Mouse (Mus musculus) liver, embryonic 13.5 days (tissue): Measurements from ENCODE around the gene Thoc5. TPM values are rescaled to one million over a fixed set of nuclear protein-coding genes. Genes with fewer than 3 reads are reported as not detected.

ENCODE experiments used
- microRNA-seq: library from miRNA; unstranded; fragments of <30 nt; microRNA quantifications from one replicate; pipeline ENCODE4, GENCODE M21; 2016
- polyA plus RNA-seq: library from polyadenylated mRNA; unstranded; fragments of >200 nt; fragmentation: Nextera tagmentation; extraction: Ambion mirVana; gene quantifications from 2 replicates; pipeline ENCODE4 v1.2.1, GENCODE M21; 2015

The Thoc5 gene
- polyA plus RNA-seq, 1 experiment from 2014 or later = 21.7 TPM

Small RNA genes lying within 50 kb of the gene (microRNA-seq; reads per million reads assigned to microRNA genes)
- gene Mir6918 = not detected

Other genes starting within 250 kb of the Thoc5 start
- 687 and 723 TPM in 2 replicates for gene Uqcr10, start 191.0 kb upstream of the Thoc5 start, polyA plus RNA-seq
- 30.2 and 31.0 TPM in 2 replicates for gene Zmat5, start 190.6 kb upstream of the Thoc5 start, polyA plus RNA-seq
- 0.06 TPM in 1 of 2 replicates, not detected in the other for gene Cabp7, start 148.5 kb upstream of the Thoc5 start, polyA plus RNA-seq
- gene Nf2, start 45.8 kb upstream of the Thoc5 start, polyA plus RNA-seq = 16.7 and 22.5 TPM in 2 replicates
- gene Nipsnap1, start 21.4 kb upstream of the Thoc5 start, polyA plus RNA-seq = 74.2 and 81.4 TPM in 2 replicates
- 0.27 and 0.34 TPM in 2 replicates for gene Nefh, start 52.7 kb downstream of the Thoc5 start, polyA plus RNA-seq
- 77.1 and 95.0 TPM in 2 replicates for gene Ap1b1, start 91.5 kb downstream of the Thoc5 start, polyA plus RNA-seq
- gene Rasl10a, start 162.8 kb downstream of the Thoc5 start, polyA plus RNA-seq = 0.42 and 0.50 TPM in 2 replicates
- 14.3 and 15.1 TPM in 2 replicates for gene Gas2l1, start 170.0 kb downstream of the Thoc5 start, polyA plus RNA-seq
- 11.8 and 14.3 TPM in 2 replicates for gene Rhbdd3, start 203.6 kb downstream of the Thoc5 start, polyA plus RNA-seq
- gene Ewsr1, start 203.9 kb downstream of the Thoc5 start, polyA plus RNA-seq = 312 and 331 TPM in 2 replicates